Mouse (Mus musculus) MEL-GATA-1-ER (cell line): ENCODE results near the gene Ndufb7.
"Not testable (repeated sequence)": the region's sequence is repeated elsewhere in the genome, so short reads cannot be mapped to it uniquely, and the experiment has no call there.

Experiments used
- DNase-seq: peaks from one replicate; pipeline ENCODE4 v3.0.0-alpha.2; 2012; ENCODE audit warnings: low read depth; ENCODE audit errors: extremely low read depth

Gene Ndufb7

GRCm38 (mm10) chr8:83566469-83567395 lies at the start of gene Ndufb7:
Ndufb7 (plus strand) TSS chr8:83566671.
- DNase-seq = peak; percentile 64

- no peak for DNase-seq
These were observed 46.0 kb upstream of the Ndufb7 start for GRCm38 (mm10) chr8:83520432-83520831.

- DNase-seq = not testable (repeated sequence)
These were observed 45.6 kb upstream of the Ndufb7 start for GRCm38 (mm10) chr8:83520907-83521306.

- no peak for DNase-seq
These were observed 45.2 kb upstream of the Ndufb7 start for GRCm38 (mm10) chr8:83521310-83521709.

GRCm38 (mm10) chr8:83534802-83535201 lies 31.7 kb upstream of the Ndufb7 start:
- no peak for DNase-seq

- DNase-seq = peak; percentile 60
These were observed 30.7 kb upstream of the Ndufb7 start, which contains the start of gene Olfr370 for GRCm38 (mm10) chr8:83535736-83536135. Olfr370 (plus strand) TSS chr8:83535780.

GRCm38 (mm10) chr8:83562669-83563068 lies 3.8 kb upstream of the Ndufb7 start:
- no peak for DNase-seq

- no peak for DNase-seq
These were observed 3.2 kb upstream of the Ndufb7 start for GRCm38 (mm10) chr8:83563246-83563645.

GRCm38 (mm10) chr8:83565731-83566375 lies 618 bp upstream of the Ndufb7 start:
- DNase-seq = no peak

GRCm38 (mm10) chr8:83567668-83568067 lies 1.2 kb downstream of the Ndufb7 start:
- DNase-seq = peak; percentile 4

GRCm38 (mm10) chr8:83568128-83568527 lies 1.7 kb downstream of the Ndufb7 start:
- no peak for DNase-seq

- DNase-seq = no peak
These were observed 2.3 kb downstream of the Ndufb7 start for GRCm38 (mm10) chr8:83568755-83569154.

- DNase-seq = no peak
These were observed 2.7 kb downstream of the Ndufb7 start for GRCm38 (mm10) chr8:83569165-83569564.

GRCm38 (mm10) chr8:83570272-83571000 lies 4.0 kb downstream of the Ndufb7 start:
- no peak for DNase-seq

GRCm38 (mm10) chr8:83571001-83571340 lies 4.5 kb downstream of the Ndufb7 start:
- DNase-seq = not testable (repeated sequence)

GRCm38 (mm10) chr8:83571791-83572190 lies 5.3 kb downstream of the Ndufb7 start:
- no peak for DNase-seq

GRCm38 (mm10) chr8:83572246-83572812 lies 5.9 kb downstream of the Ndufb7 start:
- DNase-seq = no peak

GRCm38 (mm10) chr8:83573140-83573875 lies 6.8 kb downstream of the Ndufb7 start:
- no peak for DNase-seq

- DNase-seq = no peak
These were observed 8.3 kb downstream of the Ndufb7 start for GRCm38 (mm10) chr8:83574631-83575315.
